ENCODE assay signal across 26 mouse cellular contexts in genomic region chr14:122011768-122012167, GRCm38 (mm10). TPM values are rescaled to one million over a fixed set of nuclear protein-coding genes. Genes with fewer than 3 reads are reported as not detected.
DNase-seq lines count a peak whose midpoint lies in the region; ATAC-seq and TF ChIP-seq lines count a peak whose summit lies in the region.
"Had no signal": no experiment of that assay in that cellular context is flagged by ENCODE, and none has a peak within 500 bp of the region (broad histone marks: within the 10 kb centered on the region; RNA-seq: fewer than 3 reads in every experiment).

No protein-coding gene starts in this region.

- no peak for DNase-seq in kidney, adult 9 months
- DNase-seq in thymus, adult 2 months = no peak
- DNase-seq in thymus, postnatal 4 days = no peak
- no peak for DNase-seq in cerebellum, postnatal 14 days
- no peak for DNase-seq in adrenal gland, adult (ENCODE audit: inconsistent age in 2 of 2, low spot score in 1 of 2)
- DNase-seq: adrenal gland, postnatal 14 days; cerebellum, adult 9-10 months; gastrocnemius, postnatal 10 days; heart, adult 11 months; kidney, postnatal 10 days; layer of hippocampus, postnatal 36 days; right cerebral cortex, postnatal 14 days; thymus, postnatal 36 days had no signal

- H3K27me3 ChIP-seq in kidney, embryonic 15.5 days = no peaks in the 10 kb centered on the region
- no peaks in the 10 kb centered on the region for H3K27me3 ChIP-seq in thymus, adult 2 months (ENCODE audit: control insufficient read depth, insufficient read depth, low read length)
- H3K27me3 ChIP-seq: embryonic facial prominence, embryonic 15.5 days; forebrain, embryonic 15.5 days; hindbrain, embryonic 15.5 days; limb, embryonic 12.5 days; lung, embryonic 15.5 days; neural tube, embryonic 12.5 days had no signal

- no peak for TF ChIP-seq POLR2A in thymus, adult 2 months (IDR thresholded peaks at IDR 0.05; ENCODE audit: control insufficient read depth, extremely low read depth, insufficient read depth, low read length, poor library complexity)
- no peak for TF ChIP-seq POLR2A in bone marrow macrophage, adult 2 months (IDR thresholded peaks at IDR 0.05; ENCODE audit: borderline replicate concordance, low read depth, low read length)

- H3K4me3 ChIP-seq in kidney, embryonic 15.5 days (replicated peaks) = no peak overlapping the region
- H3K4me3 ChIP-seq in thymus, adult 2 months (ENCODE audit: control insufficient read depth, insufficient read depth, low read length) = no peak overlapping the region
- no peak overlapping the region for H3K4me3 ChIP-seq in bone marrow macrophage, adult 2 months (ENCODE audit: insufficient read depth, low read length)
- H3K4me3 ChIP-seq: embryonic facial prominence, embryonic 15.5 days; forebrain, embryonic 15.5 days; hindbrain, embryonic 15.5 days; limb, embryonic 12.5 days; lung, embryonic 15.5 days; midbrain, embryonic 10.5 days; neural tube, embryonic 12.5 days had no signal

- TF ChIP-seq CTCF in thymus, adult 2 months (IDR thresholded peaks at IDR 0.05; ENCODE audit: borderline replicate concordance, control insufficient read depth, extremely low read depth, insufficient read depth, low read length, poor library complexity) = no peak
- no peak for TF ChIP-seq CTCF in bone marrow macrophage, adult 2 months (IDR thresholded peaks at IDR 0.05; ENCODE audit: low read depth, low read length)

- peaks cover 20% of the 10 kb centered on the region for H3K36me3 ChIP-seq in kidney, embryonic 15.5 days
- H3K36me3 ChIP-seq in thymus, adult 2 months (ENCODE audit: control insufficient read depth, insufficient read depth, low read length) = no peaks in the 10 kb centered on the region

- H3K9me3 ChIP-seq in kidney, embryonic 15.5 days (replicated peaks) = no peaks in the 10 kb centered on the region
- H3K9me3 ChIP-seq: embryonic facial prominence, embryonic 15.5 days; forebrain, embryonic 15.5 days; hindbrain, embryonic 15.5 days; limb, embryonic 12.5 days; lung, embryonic 15.5 days; midbrain, embryonic 10.5 days; neural tube, embryonic 12.5 days had no signal

- H3K9ac ChIP-seq in kidney, embryonic 15.5 days = no peak overlapping the region
- H3K9ac ChIP-seq: embryonic facial prominence, embryonic 15.5 days; forebrain, embryonic 15.5 days; hindbrain, embryonic 15.5 days; limb, embryonic 12.5 days; liver, embryonic 14.5 days; lung, embryonic 15.5 days; neural tube, embryonic 12.5 days had no signal

- H3K4me1 ChIP-seq in kidney, embryonic 15.5 days = peaks cover 26% of the 10 kb centered on the region
- H3K4me1 ChIP-seq in thymus, adult 2 months (replicated peaks; ENCODE audit: control insufficient read depth, insufficient read depth, low read length) = peaks cover 54% of the 10 kb centered on the region
- peaks cover 59% of the 10 kb centered on the region for H3K4me1 ChIP-seq in bone marrow macrophage, adult 2 months (ENCODE audit: control insufficient read depth, insufficient read depth, low read length)
- H3K4me1 ChIP-seq: embryonic facial prominence, embryonic 15.5 days; forebrain, embryonic 15.5 days; hindbrain, embryonic 15.5 days; lung, embryonic 15.5 days; neural tube, embryonic 12.5 days had no signal

- 88% methylated on average over 8 of the region's 8 CpGs for WGBS in kidney, embryonic 15.5 days
- 78% methylated on average over 8 of the region's 8 CpGs for WGBS in thymus, adult 2 months

- peak overlapping the region; percentile 45 for H3K27ac ChIP-seq in kidney, embryonic 15.5 days
- H3K27ac ChIP-seq in thymus, adult 2 months (ENCODE audit: control insufficient read depth, insufficient read depth, low read length) = peak overlapping the region; percentile 83
- peak overlapping the region; percentile 26 for H3K27ac ChIP-seq in bone marrow macrophage, adult 2 months (ENCODE audit: insufficient read depth, low read depth, low read length)
- H3K27ac ChIP-seq: forebrain, embryonic 15.5 days; hindbrain, embryonic 15.5 days; limb, embryonic 12.5 days; liver, embryonic 14.5 days; lung, embryonic 15.5 days; midbrain, embryonic 10.5 days; neural tube, embryonic 12.5 days had no signal

- ATAC-seq in kidney, embryonic 15.5 days (replicated peaks; ENCODE audit: low FRiP score) = no peak
- ATAC-seq: forebrain, embryonic 15.5 days had no signal

- H3K4me2 ChIP-seq in kidney, embryonic 15.5 days = no peak overlapping the region
- H3K4me2 ChIP-seq: embryonic facial prominence, embryonic 15.5 days; forebrain, embryonic 15.5 days; heart, embryonic 11.5 days; hindbrain, embryonic 15.5 days; limb, embryonic 12.5 days; lung, embryonic 15.5 days; neural tube, embryonic 12.5 days had no signal

RNA-seq across cellular contexts. Expression of gene Timm8a2, which starts 22.7 kb away (rescaled TPM):
- not detected in 2 replicates for polyA plus RNA-seq in kidney, embryonic 15.5 days (2015; fragmentation: Nextera tagmentation; extraction: Ambion mirVana)
- polyA plus RNA-seq in thymus, adult 2 months (2012; rRNA removed) = 0.38 and 0.43 TPM in 2 replicates
- polyA plus RNA-seq in bone marrow macrophage, adult 2 months (2012; ENCODE audit: insufficient read depth, insufficient read length, missing spikeins) = not detected in 2 replicates
- polyA plus RNA-seq: embryonic facial prominence, embryonic 15.5 days; forebrain, embryonic 15.5 days; heart, embryonic 11.5 days; heart, postnatal 0 days; hindbrain, embryonic 15.5 days; intestine, embryonic 16.5 days; limb, embryonic 12.5 days; liver, embryonic 14.5 days; lung, embryonic 15.5 days; midbrain, embryonic 10.5 days; neural tube, embryonic 12.5 days had no signal

RNA-seq across cellular contexts. Expression of gene Gpr183, which starts 46.8 kb away (rescaled TPM):
- 4.1 and 4.9 TPM in 2 replicates for polyA plus RNA-seq in kidney, embryonic 15.5 days (2015; fragmentation: Nextera tagmentation; extraction: Ambion mirVana)
- polyA plus RNA-seq in thymus, adult 2 months (2012; rRNA removed) = 10.1 and 10.3 TPM in 2 replicates
- 33.0 and 34.1 TPM in 2 replicates for polyA plus RNA-seq in bone marrow macrophage, adult 2 months (2012; ENCODE audit: insufficient read depth, insufficient read length, missing spikeins)

Comparison
In these comparisons a context has a peak if more than half of its experiments do, and no peak if none do; other contexts are left out.
1. H3K27ac ChIP-seq: peak in every context shown above with its lines; median percentile 83 in thymus, adult 2 months; 45 in kidney, embryonic 15.5 days; 26 in bone marrow macrophage, adult 2 months.